Mouse (Mus musculus) liver, postnatal 0 days (tissue): ENCODE measurements at regions not wholly inside any gene's neighbourhood (a gene's known extent, or its start where the extent isn't known, plus 50 kb on each side); places are given as distances from the start of the nearest gene placed in this dataset.

ENCODE experiments used
- CTCF ChIP-seq: sonication (generic); IDR thresholded peaks from 2 replicates; pipeline ENCODE4 v1.5.1; 2016; ENCODE audit warnings: antibody characterized with exemption, low read depth
- EP300 ChIP-seq: IDR thresholded peaks from 2 replicates; pipeline ENCODE4 v1.6.1; 2016; ENCODE audit warnings: antibody characterized with exemption, low read depth, mild to moderate bottlenecking

- TF ChIP-seq CTCF (no peak), EP300 (no peak)
These were observed 179.5 kb downstream of the Cxxc4 start for GRCm38 (mm10) chr3:134415606-134416328.
